Mouse (Mus musculus) cerebellum, adult (tissue): ENCODE results near the gene Kcnh7.
A peak's percentile ranks its signal among the peaks of the same experiment; 100 is the strongest.

Experiments used
- ATAC-seq: cut with Nextera tagmentation; 2 replicates; pipeline ENCODE4 v1.9.2; 2017; ENCODE audit warnings: mild to moderate bottlenecking, moderate library complexity, mixed read lengths; ENCODE audit not compliant: insufficient number of reproducible peaks, low FRiP score, low TSS enrichment

The Kcnh7 gene

GRCm38 (mm10) chr2:62654519-62655338, 529.4 kb downstream of the Kcnh7 start:
- peak; percentile 93 for ATAC-seq

GRCm38 (mm10) chr2:62652466-62652865, 531.6 kb downstream of the Kcnh7 start:
- no peak for ATAC-seq

- ATAC-seq, result no peak
Observed at GRCm38 (mm10) chr2:62651890-62652289, 532.2 kb downstream of the Kcnh7 start.

GRCm38 (mm10) chr2:62646671-62647289, 537.3 kb downstream of the Kcnh7 start:
- no peak for ATAC-seq

- peak; percentile 46; the same call in 1 of the 2 replicates for ATAC-seq
Observed at GRCm38 (mm10) chr2:62646014-62646645, 538.0 kb downstream of the Kcnh7 start, which contains the start of gene Ifih1. Ifih1 (minus strand) TSS chr2:62646255.

- ATAC-seq, result no peak
Observed at GRCm38 (mm10) chr2:62645475-62645874, 538.6 kb downstream of the Kcnh7 start.

- ATAC-seq, result no peak
Observed at GRCm38 (mm10) chr2:62644891-62645290, 539.2 kb downstream of the Kcnh7 start.
